Comparison of ENCODE assay signal across 20 mouse cellular contexts in the genomic region with DNA sequence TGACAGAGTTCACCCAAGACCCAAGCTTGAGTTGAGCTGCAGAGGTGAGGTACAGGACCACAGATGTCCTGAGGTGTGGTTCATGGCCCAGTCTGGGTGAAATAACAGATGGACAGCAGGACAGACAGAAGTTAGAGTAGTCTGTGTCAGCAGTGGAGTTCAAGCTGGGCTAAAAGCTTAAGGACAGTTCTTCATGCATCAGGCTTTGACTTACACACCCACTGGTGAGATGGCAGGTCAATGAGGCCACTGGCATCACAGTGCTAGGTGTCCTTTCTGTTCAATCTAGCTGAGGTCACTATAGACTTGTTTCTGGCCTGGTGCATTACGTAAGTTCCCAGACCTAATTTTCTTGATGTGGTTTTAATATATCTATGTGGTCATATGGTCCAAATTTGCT.
DNase-seq lines count a peak whose midpoint lies in the region; ATAC-seq and TF ChIP-seq lines count a peak whose summit lies in the region.
"Had no signal": no experiment of that assay in that cellular context is flagged by ENCODE, and none has a peak within 500 bp of the region (broad histone marks: within the 10 kb centered on the region; RNA-seq: fewer than 3 reads in every experiment).

No protein-coding gene starts in this region.

- no peaks in the 10 kb centered on the region for H3K27me3 ChIP-seq in liver, embryonic 15.5 days
- H3K27me3 ChIP-seq: embryonic facial prominence, embryonic 13.5 days had no signal

- intact Hi-C loops in left cerebral cortex, adult 2 months (cut with DNase I) = no loop called here

- H3K4me3 ChIP-seq in liver, embryonic 15.5 days (replicated peaks) = no peak overlapping the region
- no peak overlapping the region for H3K4me3 ChIP-seq in left cerebral cortex, adult 2 months
- H3K4me3 ChIP-seq: embryonic facial prominence, embryonic 13.5 days; forebrain, embryonic 10.5 days; gastrocnemius, adult 2 months; hindbrain, embryonic 10.5 days had no signal

- WGBS in liver, embryonic 15.5 days (ENCODE audit: insufficient replicate concordance) = 89% methylated on average over 1 of the region's 1 CpGs

- peak overlapping the region; percentile 70 for H3K27ac ChIP-seq in liver, embryonic 15.5 days (replicated peaks)
- no peak overlapping the region for H3K27ac ChIP-seq in left cerebral cortex, adult 2 months
- H3K27ac ChIP-seq: embryonic facial prominence, embryonic 13.5 days; forebrain, embryonic 10.5 days; gastrocnemius, adult 2 months; hindbrain, embryonic 10.5 days; hindbrain, embryonic 14.5 days had no signal

- H3K9ac ChIP-seq in liver, embryonic 15.5 days = no peak overlapping the region
- H3K9ac ChIP-seq: embryonic facial prominence, embryonic 13.5 days; hindbrain, embryonic 14.5 days had no signal

- peak; percentile 16 to 30 for DNase-seq in spleen, postnatal 10 days (ENCODE audit: low spot score in 2 of 2)
- no peak for DNase-seq in spleen, postnatal 36 days (ENCODE audit: low spot score in 2 of 2)
- DNase-seq in retina, embryonic 14.5 days (ENCODE audit: low spot score) = no peak
- no peak for DNase-seq in left cerebral cortex, adult 2 months (ENCODE audit: extremely low spot score in 1 of 2, low spot score in 2 of 2)
- DNase-seq: adrenal gland, postnatal 10 days; cerebellum, adult 18-20 months; cerebellum, adult 9-11 months; cerebellum, postnatal 36 days; gastrocnemius, adult 2 months; gastrocnemius, postnatal 25 days had no signal

- H3K4me1 ChIP-seq in liver, embryonic 15.5 days (replicated peaks) = peaks cover 25% of the 10 kb centered on the region
- H3K4me1 ChIP-seq: forebrain, embryonic 10.5 days; hindbrain, embryonic 10.5 days had no signal

- no peak for TF ChIP-seq CTCF in left cerebral cortex, adult 2 months (IDR thresholded peaks at IDR 0.05)

- no peaks in the 10 kb centered on the region for H3K9me3 ChIP-seq in liver, embryonic 15.5 days (replicated peaks)
- H3K9me3 ChIP-seq: embryonic facial prominence, embryonic 13.5 days; forebrain, embryonic 10.5 days; hindbrain, embryonic 10.5 days had no signal

- no peak overlapping the region for H3K4me2 ChIP-seq in liver, embryonic 15.5 days
- H3K4me2 ChIP-seq: embryonic facial prominence, embryonic 13.5 days; heart, embryonic 11.5 days; hindbrain, embryonic 14.5 days had no signal

- ATAC-seq in erythroid progenitor cell, adult 5-6 weeks (replicated peaks; ENCODE audit: low FRiP score, poor library complexity, severe bottlenecking) = peak; percentile 53
- 0 out of 2 replicates have a peak, but pooled peaks have one; percentile 9 for ATAC-seq in liver, embryonic 15.5 days (ENCODE audit: insufficient read depth)
- ATAC-seq in cerebellum, adult (ENCODE audit: insufficient number of reproducible peaks, low FRiP score, low TSS enrichment) = no peak
- ATAC-seq: CD4-positive, CD25-positive, alpha-beta regulatory T cell, adult 4 months; forebrain, embryonic 14.5 days had no signal

- H3K36me3 ChIP-seq in liver, embryonic 15.5 days (replicated peaks) = no peaks in the 10 kb centered on the region
- H3K36me3 ChIP-seq: embryonic facial prominence, embryonic 13.5 days; forebrain, embryonic 10.5 days; hindbrain, embryonic 10.5 days had no signal

Comparison
In these comparisons a context has a peak if more than half of its experiments do, and no peak if none do; other contexts are left out.
1. DNase-seq: peak in spleen, postnatal 10 days (2 of 2); none in spleen, postnatal 36 days (0 of 2), retina, embryonic 14.5 days (single experiment) and left cerebral cortex, adult 2 months (0 of 2).